Mouse (Mus musculus): ENCODE measurements around the gene Cdh13.

The Cdh13 gene

DNA sequence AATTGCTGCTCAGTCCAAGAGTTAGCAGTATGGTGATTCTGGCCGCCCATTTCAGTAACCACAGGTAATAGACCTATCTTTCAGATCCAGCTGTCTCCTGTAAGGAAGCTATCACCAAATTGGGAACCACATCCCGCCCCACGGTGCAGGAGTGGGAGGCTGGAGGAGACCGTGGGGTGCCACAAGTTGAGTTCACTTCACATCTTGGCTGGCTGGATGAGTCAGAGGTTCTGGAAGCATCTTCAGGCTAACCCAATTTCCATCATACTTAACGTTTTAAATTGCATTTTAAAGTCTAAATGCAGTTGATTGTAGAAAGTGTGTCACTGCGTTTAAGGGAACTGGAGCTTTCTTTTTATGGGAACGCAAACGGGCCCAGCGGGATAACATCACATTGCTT lies 511.4 kb downstream of the Cdh13 start:
- in situ Hi-C loops (cut with MboI, MseI), result no loop called here

DNA sequence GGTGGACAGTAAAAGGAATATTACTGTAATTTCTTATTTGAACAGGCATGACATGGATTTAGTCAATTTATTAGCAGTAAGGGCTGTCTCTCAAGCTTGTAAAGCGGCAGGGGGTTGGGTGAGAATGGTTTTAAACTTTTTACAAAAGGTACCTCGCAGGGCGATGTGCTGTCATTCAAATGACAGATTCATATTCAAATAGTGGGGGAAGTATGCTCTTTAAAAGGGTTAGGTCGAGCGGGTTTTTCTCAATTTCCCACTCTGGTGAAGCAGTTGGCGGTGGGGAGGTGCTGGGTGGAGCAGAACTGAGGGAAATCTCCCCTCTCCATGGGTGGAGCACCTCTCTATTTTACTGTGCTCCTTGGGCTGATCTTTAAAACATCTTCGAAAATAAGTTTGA lies 513.0 kb downstream of the Cdh13 start:
- in situ Hi-C loops (cut with MboI, MseI), result no loop called here

DNA sequence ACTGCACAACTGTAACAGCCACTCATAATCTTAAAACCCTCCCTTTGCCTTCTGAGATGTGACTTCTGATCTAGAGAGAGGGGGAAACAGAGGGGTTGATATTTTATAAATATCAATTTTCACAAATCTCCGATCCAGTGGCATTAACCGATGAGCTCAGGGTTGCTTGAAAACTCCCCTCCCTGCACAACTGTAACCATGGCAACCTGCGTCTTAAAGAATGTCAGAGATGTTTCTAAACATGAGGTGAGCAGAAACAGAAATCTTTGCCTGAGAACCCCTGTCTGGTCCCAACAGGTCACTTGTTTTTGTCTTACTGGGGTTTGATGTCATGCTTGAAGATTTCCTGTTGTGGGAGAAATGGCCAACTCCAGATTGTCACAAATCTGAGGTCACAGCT lies 513.6 kb downstream of the Cdh13 start:
- in situ Hi-C loops (cut with MboI, MseI), result no loop called here

DNA sequence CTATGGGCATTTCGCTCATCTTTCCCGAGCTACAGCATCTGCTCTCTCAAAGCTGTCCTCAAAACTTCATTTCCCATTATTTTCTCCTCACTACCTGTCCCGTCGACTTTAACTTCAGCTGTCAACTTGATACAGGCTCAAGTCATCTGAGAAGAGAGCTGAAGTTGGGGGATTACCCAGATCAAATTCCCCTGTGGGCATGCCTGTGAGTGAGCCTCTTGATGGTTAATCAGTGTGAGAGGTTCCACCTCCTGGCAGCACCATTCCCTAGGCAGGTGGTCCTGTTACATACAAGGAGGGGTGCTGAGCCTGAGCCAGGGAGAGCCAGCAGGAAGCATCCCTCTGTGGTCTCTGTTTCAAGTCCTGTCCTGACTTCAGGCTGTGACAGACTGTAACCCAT lies 519.6 kb downstream of the Cdh13 start:
- in situ Hi-C loops (cut with MboI, MseI), result no loop called here

DNA sequence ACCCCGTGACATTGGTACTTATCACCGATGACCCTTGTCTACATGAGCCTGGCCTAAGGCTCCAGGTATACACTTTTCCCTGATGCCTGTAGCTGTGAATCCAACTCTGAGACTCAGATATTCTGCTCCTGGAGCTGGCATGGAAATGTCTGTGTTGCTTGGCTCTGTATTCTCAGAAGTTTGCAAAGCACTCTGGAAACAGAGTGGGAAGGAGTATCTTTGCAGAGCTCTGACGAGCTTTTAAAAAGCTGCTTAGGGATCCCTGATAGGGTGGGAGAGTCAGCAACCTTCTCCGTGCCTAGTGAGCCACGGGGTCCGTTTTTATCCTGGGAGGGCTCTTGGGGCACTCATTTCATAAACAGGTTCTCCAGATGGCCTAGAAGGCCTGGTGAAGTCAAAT lies 526.1 kb downstream of the Cdh13 start:
- in situ Hi-C loops (cut with MboI, MseI), result no loop called here

DNA sequence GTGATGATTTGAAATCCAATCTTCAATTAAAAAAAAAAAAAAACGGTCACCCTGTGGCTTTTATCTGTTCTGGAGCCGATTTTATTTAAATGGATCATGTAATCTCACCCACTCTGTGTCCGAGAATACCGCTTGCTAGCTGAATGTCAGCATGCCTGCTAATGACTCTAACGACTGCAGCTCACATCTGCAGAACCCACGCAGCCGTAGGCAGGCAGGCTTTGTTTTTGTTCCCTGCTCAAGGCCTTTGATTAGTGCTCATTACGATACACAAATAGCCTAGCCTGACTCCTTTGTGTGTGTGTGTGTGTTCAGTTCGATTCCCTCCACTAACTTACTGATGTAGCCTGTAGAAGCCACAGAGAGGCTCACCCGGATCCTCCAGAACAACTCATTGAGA lies 531.5 kb downstream of the Cdh13 start:
- in situ Hi-C loops (cut with MboI, MseI), result no loop called here

DNA sequence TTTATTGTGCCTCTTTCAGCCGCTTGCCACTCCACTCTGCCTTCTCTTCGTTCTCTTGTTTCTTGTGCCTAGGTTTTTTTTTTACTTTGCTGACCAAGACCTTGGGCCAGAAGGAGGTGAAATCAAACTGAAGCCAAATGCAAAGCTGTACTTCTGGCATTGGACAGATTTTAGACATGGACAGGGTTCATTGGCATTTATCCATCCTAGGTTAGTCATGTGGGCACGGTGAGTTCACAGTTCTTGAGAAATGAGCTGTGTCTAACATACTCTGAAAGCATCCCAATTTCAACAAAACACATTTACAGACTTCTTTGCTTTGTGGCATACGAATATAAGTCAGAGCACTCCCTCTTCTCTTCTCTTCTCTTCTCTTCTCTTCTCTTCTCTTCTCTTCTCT lies 543.2 kb downstream of the Cdh13 start:
- in situ Hi-C loops (cut with MboI, MseI), result no loop called here

DNA sequence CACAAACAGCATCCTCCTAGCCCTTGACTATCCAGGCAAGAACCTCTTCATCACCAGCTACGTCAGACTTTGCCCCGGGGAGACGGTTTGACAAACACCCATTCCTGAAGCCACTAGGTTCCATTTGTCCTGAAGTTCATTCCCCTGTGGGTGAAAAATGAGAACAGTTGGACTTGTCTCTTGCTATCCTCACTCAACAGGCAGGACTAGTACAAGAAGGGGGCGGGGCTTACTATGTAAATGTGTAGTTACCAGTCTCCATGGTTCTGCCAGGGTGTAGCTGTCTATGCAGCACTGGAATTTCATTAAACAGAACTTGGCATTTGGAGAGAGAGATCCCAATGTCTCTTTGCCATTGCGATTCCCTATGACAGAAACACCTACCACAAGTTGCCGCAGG lies 544.2 kb downstream of the Cdh13 start:
- in situ Hi-C loops (cut with MboI, MseI), result no loop called here

DNA sequence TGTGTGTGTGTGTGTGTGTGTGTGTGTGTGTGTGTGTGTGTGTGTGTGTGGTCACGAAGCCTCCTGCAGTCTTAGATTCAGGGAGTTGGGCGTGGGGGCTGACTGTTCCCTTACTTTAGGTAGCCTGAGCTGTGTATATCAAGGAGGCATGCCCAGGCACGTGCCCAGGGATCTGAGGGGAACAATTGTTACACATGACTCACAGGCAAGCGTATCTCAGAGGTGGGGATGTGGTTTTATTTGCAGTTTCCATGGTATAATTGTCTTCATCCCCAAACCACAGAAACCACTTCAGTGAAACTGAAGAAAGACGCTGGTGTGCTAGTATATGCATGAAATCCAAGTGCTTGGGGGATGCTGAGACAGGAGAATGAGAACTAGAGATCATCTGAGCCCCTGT lies 546.8 kb downstream of the Cdh13 start:
- in situ Hi-C loops (cut with MboI, MseI), result no loop called here

DNA sequence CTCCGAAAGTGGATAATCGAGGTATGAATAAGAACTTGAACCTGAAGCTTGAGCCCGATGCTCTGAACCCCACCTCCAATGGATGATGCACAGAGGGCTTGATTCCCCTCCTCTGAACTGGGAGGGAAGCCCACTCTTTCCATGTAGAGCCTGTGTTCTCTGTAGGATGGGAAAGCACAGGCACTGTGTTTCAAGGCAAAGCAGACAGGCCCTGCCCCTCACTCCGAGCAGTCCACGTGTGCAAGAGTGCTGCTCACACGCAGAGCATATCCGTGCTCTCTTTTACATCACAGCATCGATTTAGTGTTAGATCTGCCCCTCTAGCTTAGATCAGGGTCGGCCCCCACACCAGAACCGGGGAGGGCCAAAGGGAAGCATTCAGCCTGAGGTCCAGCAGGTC lies 547.5 kb downstream of the Cdh13 start:
- in situ Hi-C loops (cut with MboI, MseI), result no loop called here

DNA sequence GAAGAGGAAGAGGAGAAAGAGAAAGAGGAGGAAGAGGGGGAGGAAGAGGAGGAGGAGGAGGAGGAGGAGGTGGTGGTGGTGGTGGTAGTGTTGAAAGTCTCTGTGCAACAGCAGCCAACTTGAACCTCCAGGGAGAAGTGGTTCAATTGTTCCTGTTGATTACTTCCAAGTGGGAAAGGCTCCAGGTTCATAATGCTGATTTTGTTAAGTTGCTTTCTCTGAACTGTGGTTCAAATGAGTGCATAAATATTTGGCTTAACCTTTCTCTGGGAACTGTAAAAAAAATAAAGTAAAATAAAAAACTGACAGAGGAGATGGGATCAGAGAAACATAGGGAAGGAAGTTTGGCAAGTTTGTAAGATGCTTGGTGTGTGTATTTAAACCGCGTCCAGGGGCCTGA lies 555.3 kb downstream of the Cdh13 start:
- in situ Hi-C loops (cut with MboI, MseI), result no loop called here

DNA sequence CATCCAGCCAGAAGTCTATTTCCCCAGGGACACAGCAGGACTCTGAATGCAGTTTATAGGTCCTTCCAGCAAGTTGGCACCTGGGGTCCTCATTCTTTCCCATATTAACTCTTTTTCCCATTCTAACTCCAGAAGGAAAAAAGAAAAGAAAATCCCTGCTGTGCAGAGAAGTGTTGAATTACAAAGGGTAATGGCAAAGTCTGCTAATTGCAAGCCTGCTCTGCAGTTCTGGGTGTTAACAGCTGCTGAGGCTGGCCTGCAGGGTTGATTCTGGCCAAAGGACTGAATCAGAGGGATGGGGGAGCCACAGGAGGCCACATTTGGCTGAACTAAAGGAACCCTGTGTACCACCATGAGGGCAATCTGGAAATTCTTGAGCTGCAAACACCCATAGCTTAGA lies 562.2 kb downstream of the Cdh13 start:
- in situ Hi-C loops (cut with MboI, MseI), result no loop called here

DNA sequence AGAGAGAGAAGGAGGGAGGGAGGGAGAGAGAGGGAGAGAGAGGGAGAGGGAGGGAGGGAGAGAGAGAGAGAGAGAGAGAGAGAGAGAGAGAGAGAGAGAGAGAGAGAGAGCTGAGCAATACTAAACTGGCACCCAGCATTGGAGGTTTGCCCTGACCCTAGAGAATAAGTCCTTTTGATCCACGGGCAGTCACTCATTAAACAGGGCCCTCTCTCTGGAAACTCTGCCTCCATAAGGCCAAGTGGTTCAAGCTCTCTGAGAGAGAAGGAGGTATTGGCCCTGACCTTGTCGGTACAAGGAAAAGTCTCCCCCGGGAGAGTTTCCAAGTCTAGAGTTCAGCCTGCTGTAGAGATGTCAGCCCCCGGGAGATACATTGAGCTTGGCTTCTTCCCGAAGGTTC lies 564.5 kb downstream of the Cdh13 start:
- in situ Hi-C loops (cut with MboI, MseI), result no loop called here

DNA sequence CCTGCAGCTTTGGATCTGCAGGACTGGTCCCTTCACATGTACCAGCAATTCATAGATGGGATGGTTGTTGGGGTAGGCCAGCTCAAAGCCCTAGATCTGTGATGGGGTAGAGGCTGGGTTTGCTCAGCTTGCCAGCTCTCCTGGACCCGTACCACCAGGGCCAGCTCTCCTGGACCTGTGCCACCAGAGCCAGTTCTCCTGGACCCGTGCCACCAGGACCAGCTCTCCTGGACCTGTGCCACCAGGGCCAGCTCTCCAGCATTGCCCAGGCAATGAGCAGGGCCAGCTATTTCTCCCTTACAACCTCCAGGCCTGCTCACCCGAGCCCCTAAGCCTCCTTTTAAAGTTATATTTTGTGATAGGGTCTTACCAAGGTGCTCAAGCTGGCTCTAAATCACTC lies 566.0 kb downstream of the Cdh13 start:
- in situ Hi-C loops (cut with MboI, MseI), result no loop called here

DNA sequence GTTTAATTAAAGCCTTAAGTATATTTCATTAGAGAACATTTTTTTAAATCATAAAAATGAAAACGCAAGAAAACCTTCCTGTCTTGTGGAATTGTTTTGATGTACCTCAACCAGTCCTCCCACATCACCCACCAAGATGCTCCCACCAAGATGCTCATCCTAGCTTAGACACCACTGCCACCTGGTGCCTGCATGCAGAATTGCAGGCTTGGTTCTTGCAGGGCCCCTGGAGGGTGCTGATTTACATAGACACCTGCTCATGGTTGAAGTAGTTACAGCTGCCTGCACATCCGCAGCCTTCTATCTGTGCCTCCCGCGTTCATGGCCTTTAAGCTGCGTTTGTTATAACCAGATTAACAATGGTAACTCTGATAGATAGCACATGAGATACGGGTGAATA lies 566.8 kb downstream of the Cdh13 start:
- in situ Hi-C loops (cut with MboI, MseI), result no loop called here

DNA sequence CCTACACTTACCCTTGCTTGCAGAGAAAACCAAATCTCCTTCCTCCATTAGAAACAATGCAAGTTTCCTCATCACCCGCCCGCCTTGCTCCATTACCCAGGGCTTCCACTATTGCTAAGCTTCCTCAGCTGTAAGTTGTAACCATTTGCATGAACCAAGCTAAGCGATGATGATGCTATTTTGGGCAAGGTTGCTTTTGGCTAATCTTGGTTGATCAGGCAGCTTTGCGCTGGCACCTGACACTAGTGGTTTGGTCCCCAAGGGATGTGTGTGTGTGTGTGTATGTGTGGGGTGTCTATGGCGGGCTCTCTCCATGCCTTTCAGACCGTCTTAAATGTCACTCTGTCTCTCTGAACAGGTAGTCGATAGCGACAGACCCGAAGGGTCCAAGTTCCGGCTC lies 567.8 kb downstream of the Cdh13 start:
- in situ Hi-C loops (cut with MboI, MseI), result no loop called here

DNA sequence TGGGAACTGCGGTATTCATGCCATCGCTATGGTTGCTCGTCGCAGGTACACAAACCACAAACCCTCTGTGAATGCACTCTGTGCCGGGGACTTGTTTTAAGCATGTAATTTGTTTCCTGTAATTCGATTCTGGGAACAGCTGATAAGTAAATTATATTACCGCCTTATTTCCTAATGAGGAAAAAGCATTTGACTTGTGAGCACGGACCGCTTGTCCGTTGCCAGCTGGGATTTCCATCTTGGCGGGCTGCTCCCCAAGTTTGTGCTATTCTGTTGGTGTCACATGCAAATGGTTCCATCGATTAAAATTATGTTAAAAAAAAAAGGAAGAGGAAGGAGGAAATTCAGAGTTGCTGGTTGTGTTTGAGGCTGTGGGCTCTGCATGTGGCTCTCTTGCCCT lies 569.3 kb downstream of the Cdh13 start:
- in situ Hi-C loops (cut with MboI, MseI), result no loop called here

DNA sequence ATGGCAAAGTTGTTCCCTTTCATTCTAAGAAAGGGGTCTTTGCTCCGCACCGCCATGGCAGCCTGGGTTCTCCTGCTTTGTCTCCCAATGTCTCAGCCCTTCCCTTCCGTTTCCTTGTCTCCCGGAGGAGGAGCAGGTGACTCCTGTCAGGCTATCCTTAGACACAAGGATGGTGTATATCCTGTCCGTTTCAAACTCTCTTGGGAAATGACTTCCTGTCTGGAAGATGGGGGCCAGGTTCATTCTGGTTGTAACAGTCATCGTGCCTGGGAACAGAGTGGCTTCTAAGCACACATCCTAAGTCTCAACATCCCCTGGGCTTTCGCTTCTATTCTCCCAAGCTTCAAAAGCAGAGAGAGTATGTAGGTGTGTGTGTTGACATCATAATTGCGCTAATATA lies 571.1 kb downstream of the Cdh13 start:
- in situ Hi-C loops (cut with MboI, MseI), result no loop called here

DNA sequence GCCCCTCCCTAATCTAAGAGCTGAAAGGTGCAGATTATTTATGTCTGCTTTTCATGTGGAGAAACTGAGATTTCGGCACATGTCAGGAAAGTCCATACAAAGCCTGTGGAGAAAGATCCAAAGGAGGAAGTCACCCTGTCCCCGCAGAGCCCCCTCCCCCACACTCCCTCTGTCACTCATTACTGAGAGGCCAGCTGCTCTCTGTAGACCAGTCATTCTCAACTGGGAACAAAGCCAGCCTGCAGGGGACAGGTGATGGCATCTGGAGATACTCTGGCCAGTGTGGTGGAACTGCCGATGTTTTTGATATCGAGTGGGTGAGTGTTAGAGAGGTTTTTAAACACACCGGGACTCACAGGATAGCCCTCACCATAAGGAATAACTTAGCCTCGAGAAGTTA lies 582.8 kb downstream of the Cdh13 start:
- in situ Hi-C loops (cut with MboI, MseI), result no loop called here

DNA sequence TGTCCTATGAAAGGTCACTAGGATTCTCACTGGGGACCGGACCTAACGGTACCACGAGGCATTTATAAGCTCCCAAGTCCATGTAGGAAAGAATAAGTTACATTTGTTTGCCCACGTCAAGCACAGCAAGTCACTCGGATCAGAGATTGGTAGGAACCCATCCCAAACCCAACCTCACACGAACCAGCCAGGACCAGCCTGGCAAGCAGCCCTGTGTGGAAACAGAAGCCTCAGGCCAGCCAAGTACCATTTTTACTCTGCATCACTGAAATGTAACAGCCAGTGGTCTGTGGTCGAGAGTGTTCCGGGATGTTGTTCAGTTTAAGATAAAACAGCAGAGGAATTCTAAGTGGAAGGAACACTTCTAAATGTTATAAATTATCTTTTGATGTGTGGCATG lies 587.2 kb downstream of the Cdh13 start:
- in situ Hi-C loops (cut with MboI, MseI), result no loop called here

DNA sequence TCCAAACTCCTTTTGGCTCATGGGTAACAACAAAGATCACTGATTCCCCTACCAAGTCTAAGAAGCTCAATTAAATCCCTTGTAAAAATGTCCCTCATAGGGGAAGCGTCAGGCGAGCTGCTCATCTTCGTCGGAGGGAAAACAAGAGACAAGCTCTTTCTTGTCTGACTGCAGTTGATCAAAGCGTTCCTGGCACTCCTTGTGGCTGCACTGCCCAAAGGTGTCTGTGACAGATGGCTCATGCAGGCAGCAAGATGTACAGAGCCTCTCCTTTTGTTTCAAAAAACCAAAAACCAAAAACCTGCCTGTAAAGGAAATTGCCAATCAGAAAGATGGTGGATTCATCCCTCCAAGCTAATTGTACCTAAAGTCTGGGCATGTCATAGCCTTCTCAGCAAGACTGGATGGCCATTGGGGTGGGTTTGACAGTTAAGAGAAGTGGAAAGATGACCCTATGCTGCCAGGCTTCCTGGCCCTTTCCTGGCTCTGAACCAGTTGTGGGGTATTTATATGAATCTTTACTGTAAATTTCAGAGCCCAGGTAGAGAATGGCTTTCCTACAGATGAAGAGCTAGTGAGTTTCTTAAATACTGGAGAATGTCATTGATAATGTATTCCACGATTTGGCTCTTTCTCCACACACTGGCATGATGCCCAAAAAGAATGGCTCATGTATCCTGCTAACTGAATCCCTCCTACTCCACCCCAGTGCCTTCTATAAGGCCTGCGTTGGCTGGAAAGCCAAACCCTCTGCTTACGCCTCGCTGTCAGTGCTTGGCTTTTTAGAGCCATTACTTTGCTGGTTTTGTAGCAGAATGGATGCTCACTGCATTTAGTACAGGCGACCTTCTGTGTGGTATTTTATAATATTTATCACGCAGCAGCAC lies 596.6 kb downstream of the Cdh13 start:
- in situ Hi-C loops (cut with MboI, MseI), result no loop called here

DNA sequence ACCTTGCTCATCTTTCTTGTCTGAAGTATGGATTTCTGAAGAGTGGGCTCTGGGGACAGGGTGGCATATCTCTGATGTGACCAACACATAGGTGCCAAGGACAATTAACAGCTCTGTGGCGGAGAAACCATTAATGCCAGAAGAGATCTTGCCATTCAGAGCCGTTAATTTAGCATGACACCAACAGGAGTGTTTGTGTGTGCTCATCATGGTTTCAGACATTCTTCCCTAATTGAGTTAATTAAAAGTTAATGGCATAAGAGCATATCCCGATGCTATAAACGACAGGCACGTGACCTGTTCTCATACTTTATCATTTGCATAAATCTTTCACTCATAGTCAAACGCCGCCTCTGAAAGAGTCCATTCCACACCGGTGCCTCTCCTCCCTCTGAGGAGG lies 600.8 kb downstream of the Cdh13 start:
- in situ Hi-C loops (cut with MboI, MseI), result no loop called here

DNA sequence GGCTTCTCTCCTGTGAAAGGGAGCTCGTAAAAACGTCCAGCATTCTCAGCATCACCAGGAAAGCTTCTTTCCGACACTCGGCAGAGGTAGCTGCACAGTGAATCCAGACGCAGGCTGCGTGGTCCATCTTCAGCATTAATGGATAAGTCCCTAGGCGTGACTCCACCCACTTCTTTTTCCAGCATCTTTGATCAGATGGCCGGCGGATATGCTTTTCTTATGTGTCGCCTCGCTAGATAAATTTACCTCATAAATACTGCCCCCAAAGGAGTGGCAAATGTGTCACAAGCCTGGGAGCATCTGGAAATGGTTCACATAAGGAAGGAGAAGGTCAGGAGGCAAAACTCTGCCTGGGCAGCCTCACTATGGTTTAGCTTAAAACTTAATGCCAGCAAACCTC lies 601.5 kb downstream of the Cdh13 start:
- in situ Hi-C loops (cut with MboI, MseI), result no loop called here

DNA sequence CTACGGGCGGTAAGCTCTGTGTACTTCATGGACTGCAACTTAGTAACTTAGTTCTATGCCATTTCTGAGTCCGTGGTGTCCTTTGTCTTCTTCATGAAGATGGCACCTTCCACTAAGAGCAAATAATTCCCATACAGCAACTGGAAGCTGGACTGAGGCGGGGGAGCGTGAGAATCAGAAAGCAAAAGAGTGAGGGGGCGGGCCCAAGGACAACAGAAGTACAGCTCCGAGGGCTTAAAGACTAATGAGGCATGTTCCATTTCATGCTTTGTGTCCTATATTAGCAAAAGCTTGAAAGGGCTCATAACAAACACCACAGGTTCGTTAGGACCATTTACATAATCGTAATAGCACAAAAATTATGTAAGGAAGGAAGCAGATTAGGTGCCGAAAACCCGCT lies 618.9 kb downstream of the Cdh13 start:
- in situ Hi-C loops (cut with MboI, MseI), result no loop called here
